Mouse (Mus musculus): ENCODE data around the gene Tbc1d22b. TPM values are rescaled to one million over a fixed set of nuclear protein-coding genes. Genes with fewer than 3 reads are reported as not detected.
A peak's percentile ranks its signal among the peaks of the same experiment; 100 is the strongest.

The Tbc1d22b gene
- total and polyA plus RNA-seq, 2 experiments from 2014 or later = 29.3 to 38.8 TPM

DNA sequence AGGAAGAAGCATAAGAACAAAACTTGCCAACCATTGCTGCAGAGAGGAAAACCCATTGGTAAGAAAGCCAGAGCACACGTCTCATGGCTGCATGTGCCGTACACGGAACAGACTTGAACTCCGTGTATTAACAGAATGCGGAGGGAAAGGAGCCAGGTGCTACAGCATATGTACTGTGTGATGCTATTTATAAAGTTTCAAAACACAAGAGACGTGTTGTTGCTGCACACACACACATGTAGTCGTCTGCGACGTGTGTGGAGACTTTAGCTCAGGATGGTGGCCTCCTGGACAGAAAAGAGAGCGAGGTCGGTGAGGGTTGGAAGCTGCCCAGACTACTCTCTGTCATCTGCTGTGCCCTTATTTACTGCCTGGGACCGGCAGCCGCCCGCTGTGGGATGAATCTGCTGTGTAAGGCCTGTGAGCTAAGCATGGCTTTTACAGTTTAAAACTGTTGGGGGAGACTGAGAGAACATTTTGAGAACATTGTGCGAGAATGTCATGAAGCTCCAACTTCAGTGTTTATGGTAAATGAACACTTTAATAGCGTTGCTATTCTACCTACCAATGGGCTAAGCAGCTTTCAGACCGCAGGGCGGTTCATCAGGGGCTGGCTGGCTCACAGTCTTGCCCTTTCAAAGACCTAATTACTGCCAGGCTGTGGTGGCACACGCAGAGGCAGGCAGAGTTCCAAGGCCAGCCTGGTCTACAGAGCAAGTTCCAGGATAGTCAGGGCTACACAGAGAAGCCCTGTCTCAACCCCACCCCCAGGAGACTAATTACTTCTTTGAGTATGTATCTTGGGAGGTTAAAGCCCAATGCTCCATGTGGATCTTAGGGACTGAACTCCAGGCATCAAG lies 6.5 kb upstream of the Tbc1d22b start:
- no peak overlapping the region for H3K27ac ChIP-seq (ENCODE audit: low read depth, low read length)
- no peak overlapping the region for H3K4me2 ChIP-seq (ENCODE audit: low read depth)
- ATAC-seq = no peak
- peak; percentile 41 for DNase-seq
- H3K27me3 ChIP-seq (ENCODE audit: insufficient read depth, low read length) = no peaks in the 10 kb centered on the region
- no peak overlapping the region for H3K4me3 ChIP-seq (ENCODE audit: low read depth, low read length)
- H3K9me3 ChIP-seq (ENCODE audit: low read length) = no peaks in the 10 kb centered on the region
- H3K9ac ChIP-seq = no peak overlapping the region
- no peaks in the 10 kb centered on the region for H3K36me3 ChIP-seq (ENCODE audit: insufficient read depth)
- TF ChIP-seq CTCF (IDR thresholded peaks at IDR 0.05; ENCODE audit: low read depth) = no peak
- H3K4me1 ChIP-seq (ENCODE audit: insufficient read depth) = no peaks in the 10 kb centered on the region
- WGBS = 73% methylated on average over 19 of the region's 19 CpGs

DNA sequence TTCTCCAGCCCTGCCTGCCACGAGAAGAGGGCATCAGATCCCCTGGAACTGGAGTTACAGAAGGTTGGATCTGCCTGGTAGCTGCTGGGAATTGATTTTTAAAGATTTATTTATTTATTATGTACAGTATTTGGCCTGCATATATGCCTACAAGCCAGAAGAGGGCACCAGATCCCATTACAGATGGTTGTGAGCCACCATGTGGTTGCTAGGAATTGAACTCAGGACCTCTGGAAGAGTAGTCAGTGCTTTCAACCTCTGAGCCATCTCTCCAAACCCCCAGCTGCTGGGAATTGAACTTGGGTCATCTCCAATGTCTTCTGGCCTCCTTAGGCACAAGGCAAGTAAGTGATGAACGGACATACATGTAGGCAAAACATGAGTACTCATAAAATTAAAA lies 5.5 kb upstream of the Tbc1d22b start:
- no peak for TF ChIP-seq CTCF (IDR thresholded peaks at IDR 0.05; ENCODE audit: low read depth)
- H3K27me3 ChIP-seq (ENCODE audit: insufficient read depth, low read length) = no peaks in the 10 kb centered on the region
- H3K27ac ChIP-seq (ENCODE audit: low read depth, low read length) = no peak overlapping the region
- H3K36me3 ChIP-seq (ENCODE audit: insufficient read depth) = no peaks in the 10 kb centered on the region
- no peak overlapping the region for H3K4me3 ChIP-seq (ENCODE audit: low read depth, low read length)
- no peaks in the 10 kb centered on the region for H3K4me1 ChIP-seq (ENCODE audit: insufficient read depth)
- no peak for ATAC-seq
- DNase-seq = no peak
- 87% methylated on average over 2 of the region's 2 CpGs for WGBS
- no peak overlapping the region for H3K9ac ChIP-seq
- H3K9me3 ChIP-seq (ENCODE audit: low read length) = no peaks in the 10 kb centered on the region
- H3K4me2 ChIP-seq (ENCODE audit: low read depth) = no peak overlapping the region

GRCm38 (mm10) chr17:29545241-29545640 lies 4.3 kb upstream of the Tbc1d22b start:
- DNase-seq (no peak), ATAC-seq (no peak)
- no peak overlapping the region for H3K4me3 ChIP-seq (ENCODE audit: low read depth, low read length)
- H3K4me1 ChIP-seq (ENCODE audit: insufficient read depth) = peaks cover 3% of the 10 kb centered on the region; the same call in 1 of the 2 replicates
- no peaks in the 10 kb centered on the region for H3K36me3 ChIP-seq (ENCODE audit: insufficient read depth)
- no peak overlapping the region for H3K27ac ChIP-seq (ENCODE audit: low read depth, low read length)
- H3K27me3 ChIP-seq (ENCODE audit: insufficient read depth, low read length) = no peaks in the 10 kb centered on the region
- no peaks in the 10 kb centered on the region for H3K9me3 ChIP-seq (ENCODE audit: low read length)
- H3K4me2 ChIP-seq (ENCODE audit: low read depth) = no peak overlapping the region
- no peak for TF ChIP-seq CTCF (IDR thresholded peaks at IDR 0.05; ENCODE audit: low read depth)
- 92% methylated on average over 5 of the region's 5 CpGs for WGBS
- H3K9ac ChIP-seq = no peak overlapping the region

- Histone ChIP-seq H3K4me2 (ENCODE audit: low read depth) (no peak overlapping the region), H3K9me3 (ENCODE audit: low read length) (no peaks in the 10 kb centered on the region), H3K27me3 (ENCODE audit: insufficient read depth, low read length) (no peaks in the 10 kb centered on the region), H3K4me1 (ENCODE audit: insufficient read depth) (peaks cover 13% of the 10 kb centered on the region), H3K9ac (no peak overlapping the region), H3K27ac (ENCODE audit: low read depth, low read length) (no peak overlapping the region), H3K4me3 (ENCODE audit: low read depth, low read length) (no peak overlapping the region), H3K36me3 (ENCODE audit: insufficient read depth) (no peaks in the 10 kb centered on the region)
- 69% methylated on average over 3 of the region's 3 CpGs for WGBS
- DNase-seq (no peak), ATAC-seq (no peak)
- no peak for TF ChIP-seq CTCF (IDR thresholded peaks at IDR 0.05; ENCODE audit: low read depth)
Observed at GRCm38 (mm10) chr17:29548494-29548893, 1.1 kb upstream of the Tbc1d22b start.

GRCm38 (mm10) chr17:29548994-29549393 lies 591 bp upstream of the Tbc1d22b start:
- Histone ChIP-seq H3K36me3 (ENCODE audit: insufficient read depth) (no peaks in the 10 kb centered on the region), H3K27ac (ENCODE audit: low read depth, low read length) (no peak overlapping the region), H3K9ac (no peak overlapping the region), H3K4me1 (ENCODE audit: insufficient read depth) (peaks cover 13% of the 10 kb centered on the region), H3K4me3 (ENCODE audit: low read depth, low read length) (peak overlapping the region; percentile 85), H3K9me3 (ENCODE audit: low read length) (no peaks in the 10 kb centered on the region), H3K4me2 (ENCODE audit: low read depth) (peak overlapping the region; percentile 96), H3K27me3 (ENCODE audit: insufficient read depth, low read length) (no peaks in the 10 kb centered on the region)
- peak; percentile 26 for ATAC-seq
- WGBS = 46% methylated on average over 8 of the region's 8 CpGs
- DNase-seq = no peak
- 0 out of 2 replicates have a peak, but pooled peaks have one; percentile 10 for TF ChIP-seq CTCF (IDR thresholded peaks at IDR 0.05; ENCODE audit: low read depth)

GRCm38 (mm10) chr17:29551019-29551418 lies 1.4 kb downstream of the Tbc1d22b start:
- no peaks in the 10 kb centered on the region for H3K36me3 ChIP-seq (ENCODE audit: insufficient read depth)
- ATAC-seq (no peak), DNase-seq (no peak)
- peak overlapping the region; percentile 96 for H3K4me2 ChIP-seq (ENCODE audit: low read depth)
- H3K4me1 ChIP-seq (ENCODE audit: insufficient read depth) = peaks cover 13% of the 10 kb centered on the region
- no peak for TF ChIP-seq CTCF (IDR thresholded peaks at IDR 0.05; ENCODE audit: low read depth)
- peak overlapping the region; percentile 5; the same call in 1 of the 2 replicates for H3K4me3 ChIP-seq (ENCODE audit: low read depth, low read length)
- H3K9me3 ChIP-seq (ENCODE audit: low read length) = no peaks in the 10 kb centered on the region
- no peak overlapping the region for H3K9ac ChIP-seq
- H3K27me3 ChIP-seq (ENCODE audit: insufficient read depth, low read length) = no peaks in the 10 kb centered on the region
- 58% methylated on average over 6 of the region's 6 CpGs for WGBS
- H3K27ac ChIP-seq (ENCODE audit: low read depth, low read length) = no peak overlapping the region

DNA sequence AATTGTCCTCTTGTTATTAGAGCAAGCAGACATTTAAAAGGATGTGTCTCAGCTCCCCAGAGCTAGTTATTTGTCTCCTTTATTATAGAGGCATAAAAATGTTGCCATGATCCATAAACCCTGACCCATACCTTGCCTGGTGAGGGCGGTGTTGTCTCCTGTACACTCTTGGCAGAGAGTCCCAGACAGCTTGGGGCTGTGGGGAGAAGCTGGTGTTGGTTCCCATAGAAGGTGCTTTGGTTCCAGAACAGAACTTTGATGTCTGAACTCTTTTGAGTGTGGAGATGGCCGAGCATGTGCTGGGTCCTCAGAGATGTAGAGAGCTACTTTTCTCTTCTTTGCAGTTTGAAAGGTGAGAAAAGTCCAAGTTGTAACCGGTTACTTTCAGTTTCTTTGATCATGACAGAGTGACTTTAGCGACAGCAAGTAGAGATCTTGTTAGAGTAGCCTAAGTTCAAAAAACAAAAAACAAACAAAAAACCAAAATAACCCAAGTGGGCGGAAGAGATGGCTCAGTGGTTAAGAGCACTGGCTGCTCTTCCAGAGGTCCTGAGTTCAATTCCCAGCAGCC lies 2.7 kb downstream of the Tbc1d22b start, which contains the start of gene Tmem217:
TSS of gene Tmem217 (minus strand) at position 224 of the 571 bp plus-strand sequence.
- 90% methylated on average over 5 of the region's 5 CpGs for WGBS
- Histone ChIP-seq H3K36me3 (ENCODE audit: insufficient read depth) (no peaks in the 10 kb centered on the region), H3K4me1 (ENCODE audit: insufficient read depth) (peaks cover 13% of the 10 kb centered on the region), H3K27ac (ENCODE audit: low read depth, low read length) (no peak within 1 kb of the TSS), H3K4me2 (ENCODE audit: low read depth) (no peak within 1 kb of the TSS), H3K9ac (no peak within 1 kb of the TSS), H3K4me3 (ENCODE audit: low read depth, low read length) (no peak within 1 kb of the TSS), H3K9me3 (ENCODE audit: low read length) (no peaks in the 10 kb centered on the region), H3K27me3 (ENCODE audit: insufficient read depth, low read length) (no peaks in the 10 kb centered on the region)
- ATAC-seq (no peak), DNase-seq (no peak)
- no peak for TF ChIP-seq CTCF (IDR thresholded peaks at IDR 0.05; ENCODE audit: low read depth)
